Mouse (Mus musculus) lung, postnatal 10 days (tissue): ENCODE data around the gene Atg9a.
"Not testable (repeated sequence)": the region's sequence is repeated elsewhere in the genome, so short reads cannot be mapped to it uniquely, and the experiment has no call there.

Experiments used
- DNase-seq: peaks from one replicate; pipeline ENCODE4 v3.0.0; 2021

Atg9a gene

GRCm38 (mm10) chr1:75191622-75192402 is at the start of gene Atg9a, which contains the start of gene Ankzf1:
Atg9a (minus strand) TSS chr1:75192196.
Ankzf1 (plus strand) TSS chr1:75192151.
- peak; percentile 99 for DNase-seq

DNA sequence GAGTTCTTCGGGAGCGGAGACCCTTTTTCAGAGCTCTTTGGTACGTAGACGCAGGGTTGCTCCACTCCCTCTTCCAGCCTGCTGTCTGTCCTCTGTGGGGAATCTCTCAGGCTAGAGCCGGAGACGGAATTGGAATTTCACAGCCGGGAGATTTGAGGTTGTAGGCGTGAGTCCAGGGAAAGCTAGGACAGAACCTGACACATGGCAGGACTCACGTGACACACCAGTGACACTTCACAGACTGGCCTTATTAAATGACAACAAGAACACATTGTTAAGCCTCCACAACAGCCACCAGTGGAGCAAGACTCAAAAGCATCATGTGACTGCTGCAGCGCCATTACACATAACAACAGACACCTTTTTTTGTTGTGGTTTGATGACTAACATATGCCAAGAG is 47.6 kb upstream of the Atg9a start:
- DNase-seq = no peak

GRCm38 (mm10) chr1:75236117-75237050 is 44.4 kb upstream of the Atg9a start, which contains the start of gene Dnajb2:
Dnajb2 (plus strand) TSS chr1:75236406.
- DNase-seq = peak; percentile 90

DNA sequence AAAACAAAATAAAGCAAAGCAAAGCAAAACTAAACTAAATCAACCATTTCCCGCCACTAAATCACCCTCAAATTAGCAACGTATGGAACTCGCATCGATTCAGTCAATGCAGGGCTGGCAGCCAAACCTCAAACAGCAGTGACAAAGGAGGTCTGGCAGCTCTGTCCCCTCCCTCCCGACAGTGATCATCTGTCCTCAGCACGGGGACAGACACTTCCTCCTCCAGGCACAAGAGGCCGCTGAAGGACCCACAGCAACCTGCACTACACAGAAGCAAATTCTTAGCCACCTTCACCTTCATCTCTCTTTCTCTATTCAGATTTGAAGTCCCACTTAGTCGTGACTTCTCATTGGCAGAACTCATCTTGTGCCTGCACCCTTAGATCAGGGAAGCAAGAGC is 42.6 kb upstream of the Atg9a start:
- DNase-seq = peak; percentile 79

DNA sequence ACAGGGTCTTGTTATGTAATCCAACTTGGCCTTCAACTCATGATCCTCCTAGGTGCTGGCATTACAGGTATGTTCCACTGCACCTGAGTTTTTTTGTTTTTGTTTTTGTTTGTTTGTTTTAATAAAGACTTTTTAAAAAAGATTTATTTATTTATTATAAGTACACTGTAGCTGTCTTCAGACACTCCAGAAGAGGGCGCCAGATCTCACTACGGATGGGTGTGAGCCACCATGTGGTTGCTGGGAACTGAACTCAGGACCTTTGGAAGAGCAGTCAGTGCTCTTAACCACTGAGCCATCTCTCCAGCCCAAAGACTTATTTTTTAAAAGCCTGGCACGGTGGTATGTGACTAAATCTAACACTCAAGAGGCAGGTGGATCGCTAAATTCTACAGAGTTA is 40.5 kb upstream of the Atg9a start:
- not testable (repeated sequence) for DNase-seq

DNA sequence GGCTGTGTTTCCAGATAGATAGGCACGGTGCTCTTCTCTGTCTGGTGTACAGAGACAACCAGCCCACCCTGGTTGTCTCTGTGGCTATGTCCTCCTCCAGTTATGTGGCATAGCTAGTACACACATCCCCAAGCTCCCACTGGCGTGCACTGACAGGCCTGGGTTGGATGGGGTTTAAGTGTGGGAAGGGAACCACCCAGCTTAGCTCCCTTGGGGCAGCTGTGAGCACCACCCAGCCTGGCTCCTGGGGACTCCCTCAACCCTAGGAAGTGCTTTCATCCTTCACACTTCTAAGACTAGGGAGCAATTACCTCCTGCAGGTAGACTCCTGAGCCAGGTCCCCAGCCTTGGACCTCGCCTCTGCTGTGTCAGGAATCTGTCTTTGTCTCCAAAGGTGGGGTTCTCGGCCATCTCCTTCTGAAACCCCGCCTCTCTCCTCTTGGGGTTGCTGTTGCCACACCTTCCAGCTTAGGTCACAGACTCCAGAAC is 39.7 kb upstream of the Atg9a start, which contains the start of gene A630095N17Rik:
Gene A630095N17Rik, minus strand, starts transcription at position 439 of the 489 bp plus-strand sequence.
- DNase-seq = no peak

DNA sequence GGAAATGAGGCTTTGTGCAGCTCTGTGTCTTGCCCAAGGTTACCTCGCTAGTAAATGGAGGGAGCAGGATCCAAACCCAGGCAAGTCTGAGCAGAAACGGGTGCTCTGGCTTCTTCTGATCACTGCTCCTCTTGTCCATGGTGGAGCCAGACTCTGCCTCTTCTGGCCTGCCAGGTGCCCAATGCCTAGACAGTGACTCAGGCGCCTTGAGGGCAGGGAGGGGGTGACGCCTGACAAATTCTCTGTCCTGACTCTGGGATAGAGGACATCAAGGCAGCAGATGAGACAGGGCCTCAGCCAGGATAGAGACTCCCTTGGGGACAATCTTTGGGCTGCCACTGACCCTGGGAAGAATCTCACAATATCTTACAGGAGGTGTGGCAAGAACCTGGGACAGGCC is 39.2 kb upstream of the Atg9a start:
- DNase-seq = no peak

GRCm38 (mm10) chr1:75230335-75230994 is 38.5 kb upstream of the Atg9a start:
- no peak for DNase-seq

GRCm38 (mm10) chr1:75229158-75229557 is 37.2 kb upstream of the Atg9a start:
- DNase-seq = no peak

GRCm38 (mm10) chr1:75227653-75228052 is 35.7 kb upstream of the Atg9a start:
- no peak for DNase-seq

GRCm38 (mm10) chr1:75226138-75226537 is 34.1 kb upstream of the Atg9a start:
- no peak for DNase-seq

DNA sequence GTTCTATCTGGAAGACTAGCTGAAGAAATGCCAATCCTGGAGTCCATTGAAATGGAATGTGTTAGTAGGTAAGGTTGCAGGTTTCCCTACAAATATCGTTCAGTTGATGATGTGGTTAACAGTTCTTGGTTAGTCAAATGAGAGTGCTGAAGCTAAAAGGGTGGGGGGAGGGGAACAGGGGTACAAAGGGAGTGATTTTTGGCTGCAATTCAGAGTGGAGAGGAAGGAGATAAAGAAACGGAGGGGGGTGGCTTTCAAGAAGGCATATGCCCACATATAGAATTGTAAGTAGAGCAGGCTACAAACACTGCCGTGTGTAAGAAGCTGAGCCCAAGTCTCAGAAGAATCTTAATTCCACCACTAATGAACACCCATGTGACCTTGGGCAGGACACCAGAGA is 33.5 kb upstream of the Atg9a start:
- DNase-seq = no peak

DNA sequence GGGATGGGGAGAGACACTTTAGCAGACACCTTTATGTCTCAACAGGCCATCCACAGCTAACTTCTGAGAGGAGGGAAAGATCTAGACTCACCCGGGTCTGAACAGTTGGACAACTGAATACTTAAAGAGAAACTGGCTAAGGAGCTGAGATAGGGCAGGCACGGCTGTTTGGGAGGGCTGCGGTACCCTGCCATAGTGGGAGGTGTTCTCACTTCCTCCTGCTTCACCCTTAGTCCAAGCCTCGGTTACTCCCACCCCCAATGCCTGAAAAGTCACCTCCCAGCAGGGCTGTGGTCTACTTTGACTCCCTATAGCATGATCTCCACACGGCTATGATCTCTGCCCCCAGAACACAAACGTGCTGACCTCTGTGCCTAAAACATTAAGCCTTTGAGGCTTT is 31.5 kb upstream of the Atg9a start:
- no peak for DNase-seq

- no peak for DNase-seq
Measured at GRCm38 (mm10) chr1:75222926-75223325, 30.9 kb upstream of the Atg9a start.

DNA sequence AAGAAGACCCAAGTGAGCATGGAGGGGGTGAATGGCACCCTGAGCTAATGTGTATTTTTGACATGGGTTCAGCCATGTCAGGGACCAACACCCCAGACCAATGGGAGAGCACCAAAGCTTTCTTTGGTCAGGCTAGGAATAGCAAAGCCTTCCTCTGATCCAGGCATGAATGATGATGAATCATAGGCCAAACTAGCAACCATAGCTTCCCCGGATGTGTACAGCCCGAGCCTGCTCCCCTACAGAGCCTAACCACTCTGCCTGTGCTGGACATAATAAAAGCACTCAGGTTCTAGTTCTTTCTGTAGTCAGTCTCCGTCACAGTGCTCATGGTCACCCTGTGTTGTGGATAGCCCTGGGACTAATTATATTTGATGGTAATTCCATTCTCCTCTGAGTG is 29.5 kb upstream of the Atg9a start:
- DNase-seq = no peak

DNA sequence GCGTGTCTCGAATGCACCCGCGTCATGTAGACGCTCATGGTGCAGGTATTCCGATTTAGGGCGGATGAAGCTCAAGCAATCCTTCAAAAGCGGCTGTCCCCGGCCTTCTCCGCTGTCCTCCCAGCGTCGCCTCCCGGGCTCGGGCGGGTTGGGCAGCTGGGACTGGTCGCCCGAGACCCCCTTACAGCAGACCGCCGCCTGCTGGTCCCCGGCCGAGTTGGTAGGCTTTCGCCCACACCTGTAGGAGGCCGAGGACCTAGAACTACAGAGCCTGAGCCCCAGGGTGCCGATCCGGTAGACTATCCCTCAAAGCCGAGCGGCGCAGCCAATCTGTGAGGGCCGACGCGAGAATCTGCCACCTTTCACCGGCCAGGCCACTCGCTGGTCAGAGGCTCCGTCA is 27.5 kb upstream of the Atg9a start, which contains the start of gene Tuba4a:
Gene Tuba4a, minus strand, starts transcription at position 335 of the 400 bp plus-strand sequence.
- no peak for DNase-seq

GRCm38 (mm10) chr1:75219078-75219477 is 27.1 kb upstream of the Atg9a start:
- DNase-seq = peak; percentile 91

- peak; percentile 50 for DNase-seq
Measured at GRCm38 (mm10) chr1:75218227-75219001, 26.4 kb upstream of the Atg9a start.

GRCm38 (mm10) chr1:75217893-75218226 is 25.9 kb upstream of the Atg9a start:
- DNase-seq = no peak

DNA sequence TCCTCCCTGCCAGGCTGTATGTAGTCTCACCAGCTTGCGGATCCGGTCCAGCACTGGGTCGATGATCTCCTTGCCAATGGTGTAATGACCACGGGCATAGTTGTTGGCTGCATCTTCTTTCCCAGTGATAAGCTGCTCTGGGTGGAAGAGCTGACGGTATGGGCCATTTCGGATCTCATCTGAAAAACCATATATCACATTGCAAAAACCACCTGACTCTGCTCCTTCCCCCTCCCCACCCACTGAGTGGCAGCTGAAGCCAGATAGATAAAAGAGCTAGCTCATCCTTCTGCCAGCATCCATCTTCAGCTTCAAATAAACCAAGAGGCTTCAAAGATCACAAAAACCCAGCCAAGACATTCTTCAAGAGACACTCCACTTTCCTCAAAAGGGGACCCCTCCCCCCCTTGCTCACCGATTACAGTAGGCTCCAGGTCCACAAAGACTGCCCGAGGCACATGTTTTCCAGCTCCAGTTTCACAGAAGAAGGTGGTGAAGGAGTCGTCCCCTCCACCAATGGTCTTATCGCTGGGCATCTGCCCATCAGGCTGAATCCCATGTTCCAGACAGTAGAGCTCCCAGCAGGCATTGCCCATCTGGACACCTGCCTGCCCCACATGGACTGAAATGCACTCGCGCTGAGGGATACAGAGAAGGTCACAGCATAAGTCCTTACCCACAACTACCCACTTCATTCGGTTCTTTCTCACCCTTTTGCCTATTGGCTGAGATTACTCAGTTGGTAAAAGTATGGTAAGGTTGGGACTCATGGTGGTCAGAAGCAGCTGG is 25.0 kb upstream of the Atg9a start:
- DNase-seq = no peak

DNA sequence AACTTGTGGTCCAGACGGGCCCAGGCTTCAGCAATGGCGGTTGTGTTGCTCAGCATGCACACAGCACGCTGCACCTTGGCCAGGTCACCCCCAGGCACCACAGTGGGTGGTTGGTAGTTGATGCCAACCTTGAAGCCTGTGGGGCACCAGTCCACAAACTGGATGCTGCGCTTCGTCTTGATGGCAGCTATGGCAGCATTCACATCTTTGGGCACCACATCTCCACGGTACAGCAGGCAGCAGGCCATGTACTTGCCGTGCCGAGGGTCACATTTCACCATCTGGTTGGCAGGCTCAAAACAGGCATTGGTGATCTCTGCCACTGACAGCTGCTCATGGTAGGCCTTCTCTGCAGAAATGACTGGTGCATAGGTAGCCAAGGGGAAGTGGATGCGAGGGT is 23.8 kb upstream of the Atg9a start:
- DNase-seq = no peak
